Mouse (Mus musculus) liver, postnatal 0 days (tissue): Measurements from ENCODE around the gene Dgkg. TPM values are rescaled to one million over a fixed set of nuclear protein-coding genes. Genes with fewer than 3 reads are reported as not detected.

Experiments used
- ATAC-seq: fragments of 200-750 bp; cut with Nextera tagmentation; 2 replicates; pipeline ENCODE4 v1.8.0; 2017; ENCODE audit warnings: mild to moderate bottlenecking, moderate library complexity
- DNase-seq: peaks from one replicate; pipeline ENCODE4 v3.0.0-alpha.2; 2016
- H3K27ac ChIP-seq: fragments of 300-500 bp; sonication (generic); 2 replicates; pipeline ENCODE4 v1.5.1; 2014; ENCODE audit warnings: antibody characterized with exemption, moderate library complexity, mild to moderate bottlenecking, low read depth
- H3K27me3 ChIP-seq: fragments of 300-500 bp; sonication (generic); 2 replicates; pipeline ENCODE4 v1.6.1; 2014; ENCODE audit warnings: low read length, control low read depth, mixed read lengths; ENCODE audit not compliant: insufficient read depth
- H3K36me3 ChIP-seq: fragments of 300-500 bp; sonication (generic); replicated peaks from 2 replicates; pipeline ENCODE4 v1.6.1; 2014; ENCODE audit warnings: mild to moderate bottlenecking, control low read depth, low read length, moderate library complexity, mixed read lengths; ENCODE audit not compliant: insufficient read depth
- H3K4me1 ChIP-seq: fragments of 300-500 bp; sonication (generic); 2 replicates; pipeline ENCODE4 v1.6.1; 2014; ENCODE audit warnings: antibody characterized with exemption, mild to moderate bottlenecking, control low read depth; ENCODE audit not compliant: insufficient read depth
- H3K4me2 ChIP-seq: fragments of 300-500 bp; sonication (generic); 2 replicates; pipeline ENCODE4 v1.6.1; 2014; ENCODE audit warnings: low read depth, mild to moderate bottlenecking, low read length, moderate library complexity, mixed read lengths
- H3K4me3 ChIP-seq: fragments of 300-500 bp; sonication (generic); 2 replicates; pipeline ENCODE4 v1.5.1; 2014; ENCODE audit warnings: low read depth, low read length
- H3K9ac ChIP-seq: fragments of 300-500 bp; sonication (generic); replicated peaks from 2 replicates; pipeline ENCODE4 v1.6.1; 2014; ENCODE audit warnings: mild to moderate bottlenecking, moderate library complexity
- H3K9me3 ChIP-seq: fragments of 300-500 bp; sonication (generic); 2 replicates; pipeline ENCODE4 v1.6.1; 2016; ENCODE audit warnings: mild to moderate bottlenecking, control low read depth, low read length, mixed read lengths
- CTCF ChIP-seq: sonication (generic); IDR thresholded peaks from 2 replicates; pipeline ENCODE4 v1.5.1; 2016; ENCODE audit warnings: antibody characterized with exemption, low read depth
- EP300 ChIP-seq: IDR thresholded peaks from 2 replicates; pipeline ENCODE4 v1.6.1; 2016; ENCODE audit warnings: antibody characterized with exemption, low read depth, mild to moderate bottlenecking
- WGBS: fragments of 180-500 bp; shearing (Covaris S2); extraction: QIAGEN DNeasy Blood & Tissue Kit; methylation state at CpG from one replicate; pipeline ENCODE4 v1.1.7; 2014; ENCODE audit not compliant: insufficient replicate concordance; 5-methylcytosine and 5-hydroxymethylcytosine counted together
- polyA plus RNA-seq: library from polyadenylated mRNA; unstranded; fragments of >200 nt; fragmentation: Nextera tagmentation; extraction: Ambion mirVana; gene quantifications from 2 replicates; pipeline ENCODE4 v1.2.1, GENCODE M21; 2015

Dgkg gene
- polyA plus RNA-seq, 1 experiment from 2014 or later: 0.93 TPM

- Histone ChIP-seq H3K4me1 (peaks cover 3% of the 10 kb centered on the region; the same call in 1 of the 2 replicates), H3K9ac (no peak overlapping the region), H3K27ac (no peak overlapping the region), H3K36me3 (no peaks in the 10 kb centered on the region), H3K4me3 (no peak overlapping the region), H3K9me3 (no peaks in the 10 kb centered on the region), H3K27me3 (peaks cover 19% of the 10 kb centered on the region; the same call in 1 of the 2 replicates), H3K4me2 (no peak overlapping the region)
- TF ChIP-seq EP300 (no peak), CTCF (no peak)
- no peak for DNase-seq
- ATAC-seq: no peak
- WGBS: 62% methylated on average over 11 of the region's 11 CpGs
Observed at GRCm38 (mm10) chr16:22653817-22654476, 3.1 kb downstream of the Dgkg start.

GRCm38 (mm10) chr16:22651244-22651643 lies 5.8 kb downstream of the Dgkg start:
- DNase-seq (no peak), ATAC-seq (no peak)
- WGBS: 30% methylated on average over 3 of the region's 3 CpGs
- no peaks in the 10 kb centered on the region for H3K36me3 ChIP-seq
- no peaks in the 10 kb centered on the region for H3K9me3 ChIP-seq
- H3K4me3 ChIP-seq: no peak overlapping the region
- H3K4me1 ChIP-seq: no peaks in the 10 kb centered on the region; the same call in 1 of the 2 replicates
- no peak overlapping the region for H3K9ac ChIP-seq
- H3K27me3 ChIP-seq: peaks cover 7% of the 10 kb centered on the region; the same call in 1 of the 2 replicates
- no peak overlapping the region for H3K27ac ChIP-seq
- no peak overlapping the region for H3K4me2 ChIP-seq
- TF ChIP-seq EP300: no peak
- no peak for TF ChIP-seq CTCF

GRCm38 (mm10) chr16:22645256-22645655 lies 11.8 kb downstream of the Dgkg start:
- H3K36me3 ChIP-seq: no peaks in the 10 kb centered on the region
- H3K9me3 ChIP-seq: no peaks in the 10 kb centered on the region
- no peaks in the 10 kb centered on the region; the same call in 1 of the 2 replicates for H3K4me1 ChIP-seq
- DNase-seq (no peak), ATAC-seq (no peak)
- H3K27ac ChIP-seq: no peak overlapping the region
- no peak for TF ChIP-seq CTCF
- no peak for TF ChIP-seq EP300
- no peak overlapping the region for H3K9ac ChIP-seq
- H3K27me3 ChIP-seq: no peaks in the 10 kb centered on the region
- 68% methylated on average over 1 of the region's 1 CpGs for WGBS
- H3K4me2 ChIP-seq: no peak overlapping the region
- no peak overlapping the region for H3K4me3 ChIP-seq

GRCm38 (mm10) chr16:22643460-22643859 lies 13.6 kb downstream of the Dgkg start:
- TF ChIP-seq CTCF (no peak), EP300 (no peak)
- Histone ChIP-seq H3K27me3 (no peaks in the 10 kb centered on the region), H3K27ac (no peak overlapping the region), H3K9me3 (no peaks in the 10 kb centered on the region), H3K36me3 (no peaks in the 10 kb centered on the region), H3K4me2 (no peak overlapping the region), H3K4me3 (no peak overlapping the region), H3K9ac (no peak overlapping the region), H3K4me1 (no peaks in the 10 kb centered on the region)
- 67% methylated on average over 8 of the region's 8 CpGs for WGBS
- DNase-seq: no peak
- ATAC-seq: no peak

GRCm38 (mm10) chr16:22642953-22643352 lies 14.1 kb downstream of the Dgkg start:
- Histone ChIP-seq H3K36me3 (no peaks in the 10 kb centered on the region), H3K4me1 (no peaks in the 10 kb centered on the region), H3K4me3 (no peak overlapping the region), H3K27ac (no peak overlapping the region), H3K4me2 (no peak overlapping the region), H3K27me3 (no peaks in the 10 kb centered on the region), H3K9ac (no peak overlapping the region), H3K9me3 (no peaks in the 10 kb centered on the region)
- ATAC-seq (no peak), DNase-seq (no peak)
- no peak for TF ChIP-seq EP300
- no peak for TF ChIP-seq CTCF
- WGBS: 77% methylated on average over 6 of the region's 6 CpGs

- DNase-seq: no peak
- no peaks in the 10 kb centered on the region for H3K36me3 ChIP-seq
- no peak overlapping the region for H3K4me2 ChIP-seq
- no peak overlapping the region for H3K4me3 ChIP-seq
- 72% methylated on average over 4 of the region's 4 CpGs for WGBS
- ATAC-seq: no peak
- no peaks in the 10 kb centered on the region for H3K9me3 ChIP-seq
- H3K9ac ChIP-seq: no peak overlapping the region
- no peaks in the 10 kb centered on the region for H3K27me3 ChIP-seq
- no peak overlapping the region for H3K27ac ChIP-seq
- no peaks in the 10 kb centered on the region for H3K4me1 ChIP-seq
- TF ChIP-seq EP300: no peak
- TF ChIP-seq CTCF: no peak
Observed at GRCm38 (mm10) chr16:22642054-22642453, 15.0 kb downstream of the Dgkg start.

- DNase-seq (no peak), ATAC-seq (no peak)
- H3K27ac ChIP-seq: no peak overlapping the region
- H3K4me1 ChIP-seq: no peaks in the 10 kb centered on the region
- no peaks in the 10 kb centered on the region for H3K36me3 ChIP-seq
- H3K4me3 ChIP-seq: no peak overlapping the region
- no peak overlapping the region for H3K4me2 ChIP-seq
- no peak overlapping the region for H3K9ac ChIP-seq
- H3K9me3 ChIP-seq: no peaks in the 10 kb centered on the region
- no peaks in the 10 kb centered on the region for H3K27me3 ChIP-seq
- 52% methylated on average over 9 of the region's 9 CpGs for WGBS
- no peak for TF ChIP-seq EP300
- no peak for TF ChIP-seq CTCF
Observed at GRCm38 (mm10) chr16:22641588-22641987, 15.4 kb downstream of the Dgkg start.
